Mouse (Mus musculus) kidney, postnatal 10 days (tissue): ENCODE data around the gene Enox2.
A peak's percentile ranks its signal among the peaks of the same experiment; 100 is the strongest.

Source experiments
- DNase-seq: peaks from one replicate; pipeline ENCODE4 v3.0.0; 2021; ENCODE audit warnings: mixed read lengths

Gene Enox2

GRCm38 (mm10) chrX:49287700-49288563 lies at the start of gene Enox2:
Gene Enox2, minus strand, starts transcription at chrX:49288259.
- DNase-seq: peak; percentile 82

- peak; percentile 28 for DNase-seq
Observed at GRCm38 (mm10) chrX:49309496-49309895, 21.4 kb upstream of the Enox2 start.

GRCm38 (mm10) chrX:49306659-49307058 lies 18.6 kb upstream of the Enox2 start:
- DNase-seq: peak; percentile 10

- no peak for DNase-seq
Observed at GRCm38 (mm10) chrX:49279918-49280586, 8.0 kb downstream of the Enox2 start.

GRCm38 (mm10) chrX:49273487-49274042 lies 14.5 kb downstream of the Enox2 start:
- no peak for DNase-seq

- no peak for DNase-seq
Observed at GRCm38 (mm10) chrX:49250816-49251215, 37.2 kb downstream of the Enox2 start.

GRCm38 (mm10) chrX:49225792-49226426 lies 62.1 kb downstream of the Enox2 start:
- DNase-seq: no peak

- DNase-seq: no peak
Observed at GRCm38 (mm10) chrX:49216422-49216821, 71.6 kb downstream of the Enox2 start.

- no peak for DNase-seq
Observed at GRCm38 (mm10) chrX:49196386-49196785, 91.7 kb downstream of the Enox2 start.

GRCm38 (mm10) chrX:49181136-49181535 lies 106.9 kb downstream of the Enox2 start:
- DNase-seq: no peak

- DNase-seq: no peak
Observed at GRCm38 (mm10) chrX:49178670-49179069, 109.4 kb downstream of the Enox2 start.

- DNase-seq: no peak
Observed at GRCm38 (mm10) chrX:49154280-49154679, 133.8 kb downstream of the Enox2 start.

- no peak for DNase-seq
Observed at GRCm38 (mm10) chrX:49124774-49125429, 163.2 kb downstream of the Enox2 start.

GRCm38 (mm10) chrX:49116465-49116864 lies 171.6 kb downstream of the Enox2 start:
- no peak for DNase-seq

GRCm38 (mm10) chrX:49112412-49112811 lies 175.6 kb downstream of the Enox2 start:
- DNase-seq: peak; percentile 3

GRCm38 (mm10) chrX:49100542-49100941 lies 187.5 kb downstream of the Enox2 start:
- DNase-seq: peak; percentile 5

- DNase-seq: no peak
Observed at GRCm38 (mm10) chrX:49096249-49096648, 191.8 kb downstream of the Enox2 start.

GRCm38 (mm10) chrX:49075055-49075454 lies 213.0 kb downstream of the Enox2 start:
- peak; percentile 4 for DNase-seq

GRCm38 (mm10) chrX:49073563-49073962 lies 214.5 kb downstream of the Enox2 start:
- no peak for DNase-seq

GRCm38 (mm10) chrX:49045118-49045517 lies 242.9 kb downstream of the Enox2 start:
- DNase-seq: no peak

GRCm38 (mm10) chrX:49009746-49010145 lies 278.3 kb downstream of the Enox2 start:
- no peak for DNase-seq

- DNase-seq: no peak
Observed at GRCm38 (mm10) chrX:49005655-49006054, 282.4 kb downstream of the Enox2 start.

GRCm38 (mm10) chrX:49002892-49003291 lies 285.2 kb downstream of the Enox2 start:
- DNase-seq: no peak
